Mouse (Mus musculus) limb, embryonic 14.5 days (tissue): ENCODE data around the gene Gcg. TPM values are rescaled to one million over a fixed set of nuclear protein-coding genes. Genes with fewer than 3 reads are reported as not detected.

Source experiments
- ATAC-seq: fragments of 200-750 bp; cut with Nextera tagmentation; 2 replicates; pipeline ENCODE4 v1.8.0; 2017; ENCODE audit warnings: low read depth, moderate number of reproducible peaks, moderate TSS enrichment; ENCODE audit not compliant: low FRiP score
- DNase-seq: peaks from one replicate; pipeline ENCODE4 v3.0.0-alpha.2; 2015; ENCODE audit warnings: low spot score
- H3K27ac ChIP-seq: fragments of 300-500 bp; sonication (generic); replicated peaks from 2 replicates; pipeline ENCODE4 v1.5.1; 2014; ENCODE audit warnings: low read depth, mild to moderate bottlenecking, low read length, moderate library complexity, mixed read lengths
- H3K27me3 ChIP-seq: fragments of 300-500 bp; sonication (generic); 2 replicates; pipeline ENCODE4 v1.6.1; 2014; ENCODE audit warnings: low read length, mixed read lengths; ENCODE audit not compliant: control insufficient read depth, insufficient read depth
- H3K36me3 ChIP-seq: fragments of 300-500 bp; sonication (generic); 2 replicates; pipeline ENCODE4 v1.6.1; 2014; ENCODE audit warnings: mild to moderate bottlenecking, low read length, moderate library complexity, mixed read lengths; ENCODE audit not compliant: control insufficient read depth, insufficient read depth
- H3K4me1 ChIP-seq: fragments of 300-500 bp; sonication (generic); 2 replicates; pipeline ENCODE4 v1.6.1; 2014; ENCODE audit warnings: antibody characterized with exemption, low read length, mixed read lengths; ENCODE audit not compliant: control insufficient read depth, insufficient read depth
- H3K4me2 ChIP-seq: fragments of 300-500 bp; sonication (generic); replicated peaks from 2 replicates; pipeline ENCODE4 v1.6.1; 2014; ENCODE audit warnings: low read depth, mild to moderate bottlenecking, low read length, moderate library complexity; ENCODE audit not compliant: severe bottlenecking
- H3K4me3 ChIP-seq: fragments of 300-500 bp; sonication (generic); replicated peaks from 2 replicates; pipeline ENCODE4 v1.5.1; 2014; ENCODE audit warnings: low read length
- H3K9ac ChIP-seq: fragments of 300-500 bp; sonication (generic); 2 replicates; pipeline ENCODE4 v1.6.1; 2014; ENCODE audit warnings: mild to moderate bottlenecking, low read depth, low read length, moderate library complexity; ENCODE audit not compliant: severe bottlenecking
- H3K9me3 ChIP-seq: fragments of 300-500 bp; sonication (generic); 2 replicates; pipeline ENCODE4 v1.6.1; 2016; ENCODE audit warnings: low read length; ENCODE audit not compliant: control insufficient read depth
- POLR2A ChIP-seq: fragments of 200-500 bp; IDR thresholded peaks from 2 replicates; pipeline ENCODE4 v1.8.0; 2012; ENCODE audit warnings: inconsistent platforms, mild to moderate bottlenecking, moderate library complexity, borderline replicate concordance; ENCODE audit not compliant: insufficient read depth, insufficient read length; ENCODE audit errors: extremely low read depth
- WGBS: fragments of 180-500 bp; shearing (Covaris S2); extraction: QIAGEN DNeasy Blood & Tissue Kit; methylation state at CpG from one replicate; pipeline ENCODE4 v1.1.7; 2014; 5-methylcytosine and 5-hydroxymethylcytosine counted together
- polyA plus RNA-seq, 2 experiments: library from polyadenylated mRNA; depleted of rRNA in 1 of 2; stranded (reverse) in 1 of 2; unstranded in 1 of 2; fragments of >200 nt; fragmentation: Nextera tagmentation in 1 of 2; extraction: Ambion mirVana in 1 of 2; gene quantifications; 2 replicates each; pipeline versions ENCODE4 v1.2.1 to v1.2.3; 2012 to 2014

Gcg gene
- polyA plus RNA-seq, 2 experiments = 0.15 TPM; not detected in 1

DNA sequence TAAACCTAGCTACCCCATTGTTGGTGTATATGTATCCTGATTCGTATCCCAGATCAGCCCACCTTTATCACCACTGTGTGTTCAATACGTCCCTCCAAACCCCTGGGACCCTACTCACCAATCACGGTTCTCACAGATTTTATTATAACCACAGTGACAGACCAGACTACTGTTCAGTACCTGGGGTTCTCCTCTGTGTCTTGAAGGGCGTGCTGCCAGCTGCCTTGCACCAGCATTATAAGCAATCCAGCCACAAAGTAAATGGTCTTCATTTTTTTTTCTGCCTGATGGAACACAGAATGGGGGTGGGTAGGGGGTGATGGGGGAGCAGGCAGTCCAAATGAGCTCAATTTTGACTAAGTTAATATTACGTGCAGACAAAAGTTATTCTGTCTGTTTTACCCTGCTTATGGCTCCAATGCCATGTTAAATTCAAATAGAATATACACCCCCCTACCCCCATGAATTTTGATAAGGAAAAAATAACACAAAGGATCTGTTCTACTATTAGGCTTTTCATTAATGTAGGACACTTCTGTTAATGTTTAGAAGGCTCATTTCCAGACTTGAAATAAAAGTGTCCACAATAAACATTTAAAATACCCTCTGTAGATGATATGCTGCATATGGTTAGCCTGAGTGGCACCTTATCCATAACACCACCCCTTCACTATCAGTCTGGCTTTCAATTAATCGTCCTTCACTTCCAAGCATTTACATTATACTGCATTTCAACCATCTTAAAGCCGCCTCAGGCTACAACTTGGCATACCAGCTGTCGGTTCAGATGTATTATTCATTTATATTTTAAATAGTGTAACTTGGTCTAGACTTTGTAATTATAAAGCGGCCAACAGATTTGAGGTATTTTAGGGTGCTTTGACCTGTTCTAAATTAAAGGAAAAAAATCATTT lies 2.9 kb downstream of the Gcg start:
- no peaks in the 10 kb centered on the region for H3K27me3 ChIP-seq
- no peaks in the 10 kb centered on the region for H3K4me1 ChIP-seq
- no peak overlapping the region for H3K4me3 ChIP-seq
- H3K27ac ChIP-seq = no peak overlapping the region
- no peaks in the 10 kb centered on the region for H3K9me3 ChIP-seq
- no peak overlapping the region for H3K4me2 ChIP-seq
- H3K9ac ChIP-seq = no peak overlapping the region
- no peaks in the 10 kb centered on the region for H3K36me3 ChIP-seq
- no peak for DNase-seq
- TF ChIP-seq POLR2A = no peak
- WGBS = 55% methylated on average over 9 of the region's 9 CpGs
- ATAC-seq = no peak

DNA sequence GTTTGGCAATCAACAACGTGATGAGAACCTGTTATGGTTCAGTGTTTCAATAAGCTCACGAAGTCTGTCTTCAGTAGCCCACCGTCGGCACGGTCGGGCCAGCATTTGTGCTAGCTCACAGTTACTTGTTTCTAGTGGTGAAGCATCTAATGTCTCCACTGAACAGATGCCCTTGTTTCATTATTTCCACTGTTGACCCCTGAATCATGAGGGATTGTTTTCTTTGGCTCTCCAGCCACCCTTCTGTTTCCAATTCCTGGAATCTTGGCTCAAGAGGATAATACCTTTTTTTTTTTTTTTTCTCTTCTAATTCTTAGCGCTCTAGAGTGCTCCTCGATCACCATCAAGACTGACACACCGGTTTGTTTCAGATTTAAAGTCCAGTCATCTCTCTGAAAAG lies 13.9 kb downstream of the Gcg start:
- no peak for ATAC-seq
- no peaks in the 10 kb centered on the region for H3K9me3 ChIP-seq

DNA sequence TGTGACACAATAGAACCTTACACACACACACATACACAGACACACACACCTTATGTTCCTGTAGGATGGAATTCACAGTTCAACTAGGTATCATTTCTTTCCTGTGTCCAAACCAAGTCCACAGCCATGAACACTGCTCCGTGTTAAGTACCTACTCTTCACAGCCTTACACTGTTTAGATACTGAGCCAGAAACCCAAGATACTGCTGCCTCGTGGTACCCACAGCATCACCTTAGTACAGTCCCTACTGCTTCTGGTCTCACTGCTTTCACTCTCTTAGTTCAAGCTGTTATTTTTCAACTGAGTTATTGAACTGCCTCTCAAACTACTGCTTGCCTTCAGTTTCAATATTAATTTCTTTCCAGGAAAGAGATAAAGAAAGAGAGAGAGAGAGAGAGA lies 20.2 kb downstream of the Gcg start:
- no peak for TF ChIP-seq POLR2A
- Histone ChIP-seq H3K4me2 (no peak overlapping the region), H3K4me3 (no peak overlapping the region), H3K9ac (no peak overlapping the region), H3K27me3 (no peaks in the 10 kb centered on the region), H3K27ac (no peak overlapping the region), H3K36me3 (no peaks in the 10 kb centered on the region), H3K9me3 (no peaks in the 10 kb centered on the region), H3K4me1 (no peaks in the 10 kb centered on the region)
- 90% methylated on average over 2 of the region's 2 CpGs for WGBS
- ATAC-seq (no peak), DNase-seq (no peak)

More for the DNA sequence above, 13.9 kb downstream of the Gcg start:
- TF ChIP-seq POLR2A = no peak
- WGBS = 89% methylated on average over 9 of the region's 9 CpGs
- Histone ChIP-seq H3K27me3 (no peaks in the 10 kb centered on the region), H3K4me2 (no peak overlapping the region), H3K27ac (no peak overlapping the region), H3K9ac (no peak overlapping the region), H3K4me3 (no peak overlapping the region), H3K36me3 (no peaks in the 10 kb centered on the region), H3K4me1 (no peaks in the 10 kb centered on the region)
- no peak for DNase-seq

DNA sequence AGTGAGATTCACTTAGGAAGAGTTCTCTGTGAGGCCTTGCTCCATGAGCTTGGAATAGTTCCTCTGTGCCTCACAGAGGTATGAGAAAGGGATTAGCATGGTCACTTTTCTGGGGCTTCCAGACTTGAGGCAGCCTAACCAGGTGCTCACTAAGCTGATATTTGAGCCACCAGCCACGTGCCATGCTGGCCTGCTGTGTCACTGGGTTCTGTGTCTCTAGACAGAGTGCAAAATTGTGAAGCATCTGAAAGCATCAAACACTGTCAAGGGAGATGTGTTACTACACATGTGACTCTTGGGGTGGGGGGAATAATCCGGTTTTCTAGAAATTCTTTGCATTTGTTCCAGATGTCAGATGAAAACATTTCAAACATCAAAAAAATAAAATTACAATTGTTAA lies 21.3 kb downstream of the Gcg start:
- no peaks in the 10 kb centered on the region for H3K9me3 ChIP-seq
- no peak for DNase-seq
- no peak overlapping the region for H3K4me2 ChIP-seq
- H3K4me1 ChIP-seq = no peaks in the 10 kb centered on the region
- H3K27me3 ChIP-seq = no peaks in the 10 kb centered on the region
- WGBS = 58% methylated on average over 2 of the region's 2 CpGs
- ATAC-seq = no peak
- H3K4me3 ChIP-seq = no peak overlapping the region
- no peaks in the 10 kb centered on the region for H3K36me3 ChIP-seq
- H3K9ac ChIP-seq = no peak overlapping the region
- no peak for TF ChIP-seq POLR2A
- no peak overlapping the region for H3K27ac ChIP-seq

DNA sequence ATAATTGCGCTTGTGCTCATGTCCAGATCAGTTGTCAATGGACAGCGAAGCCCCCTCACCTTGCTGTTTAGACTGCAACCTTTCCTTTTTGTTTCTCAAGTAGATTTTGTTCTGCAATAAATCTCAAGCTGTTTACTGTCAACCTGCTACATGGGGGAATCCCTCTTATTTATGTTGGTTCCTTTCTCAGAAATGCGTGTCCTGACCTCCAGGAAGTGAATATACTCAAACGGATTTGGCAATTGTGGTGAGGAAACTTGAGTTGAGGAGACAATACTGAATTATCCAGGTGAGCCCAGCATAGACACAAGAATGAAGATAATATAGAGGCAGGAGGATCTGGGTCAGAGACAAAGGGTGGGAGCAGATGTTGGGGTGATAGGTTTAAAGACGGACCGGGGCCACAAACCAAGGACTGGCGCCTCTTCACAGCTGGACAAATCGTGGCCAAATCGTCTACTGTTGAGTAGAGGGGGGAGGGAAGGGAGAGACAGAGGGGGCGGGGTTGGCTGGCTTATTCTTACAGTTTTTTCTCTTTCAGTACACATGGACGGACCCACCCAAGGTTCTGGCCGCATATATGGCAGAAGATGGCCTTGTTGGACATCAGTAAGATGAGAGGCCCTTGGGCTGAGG lies 22.5 kb downstream of the Gcg start:
- 80% methylated on average over 12 of the region's 12 CpGs for WGBS
- no peaks in the 10 kb centered on the region for H3K4me1 ChIP-seq
- H3K4me2 ChIP-seq = no peak overlapping the region
- no peak for DNase-seq
- ATAC-seq = no peak
- H3K4me3 ChIP-seq = no peak overlapping the region
- H3K27me3 ChIP-seq = no peaks in the 10 kb centered on the region
- no peak for TF ChIP-seq POLR2A
- no peaks in the 10 kb centered on the region for H3K9me3 ChIP-seq
- H3K27ac ChIP-seq = no peak overlapping the region
- no peaks in the 10 kb centered on the region for H3K36me3 ChIP-seq
- no peak overlapping the region for H3K9ac ChIP-seq
